Mouse (Mus musculus) neural tube, embryonic 12.5 days (tissue): ENCODE measurements at regions not wholly inside any gene's neighbourhood (a gene's known extent, or its start where the extent isn't known, plus 50 kb on each side); places are given as distances from the start of the nearest gene placed in this dataset.

ENCODE experiments used
- ATAC-seq: fragments of 200-750 bp; cut with Nextera tagmentation; 2 replicates; pipeline ENCODE4 v1.8.0; 2017; ENCODE audit warnings: low read depth, mild to moderate bottlenecking, moderate TSS enrichment, moderate library complexity; ENCODE audit not compliant: low FRiP score
- H3K27ac ChIP-seq: fragments of 300-500 bp; sonication (generic); 2 replicates; pipeline ENCODE4 v1.5.1; 2016
- H3K27me3 ChIP-seq: fragments of 300-500 bp; sonication (generic); replicated peaks from 2 replicates; pipeline ENCODE4 v1.6.1; 2016; ENCODE audit warnings: mild to moderate bottlenecking
- H3K36me3 ChIP-seq: fragments of 300-500 bp; sonication (generic); 2 replicates; pipeline ENCODE4 v1.6.1; 2016; ENCODE audit warnings: mild to moderate bottlenecking
- H3K4me1 ChIP-seq: fragments of 300-500 bp; sonication (generic); 2 replicates; pipeline ENCODE4 v1.6.1; 2016
- H3K4me2 ChIP-seq: fragments of 300-500 bp; sonication (generic); replicated peaks from 2 replicates; pipeline ENCODE4 v1.6.1; 2016; ENCODE audit warnings: mild to moderate bottlenecking
- H3K4me3 ChIP-seq: fragments of 300-500 bp; sonication (generic); 2 replicates; pipeline ENCODE4 v1.5.1; 2016
- H3K9ac ChIP-seq: fragments of 300-500 bp; sonication (generic); 2 replicates; pipeline ENCODE4 v1.6.1; 2016; ENCODE audit warnings: mild to moderate bottlenecking
- H3K9me3 ChIP-seq: fragments of 300-500 bp; sonication (generic); 2 replicates; pipeline ENCODE4 v1.6.1; 2016; ENCODE audit warnings: mild to moderate bottlenecking
- WGBS: fragments of 180-500 bp; shearing (Covaris S2); methylation state at CpG from one replicate; pipeline ENCODE4 v1.1.7; 2016; 5-methylcytosine and 5-hydroxymethylcytosine counted together

DNA sequence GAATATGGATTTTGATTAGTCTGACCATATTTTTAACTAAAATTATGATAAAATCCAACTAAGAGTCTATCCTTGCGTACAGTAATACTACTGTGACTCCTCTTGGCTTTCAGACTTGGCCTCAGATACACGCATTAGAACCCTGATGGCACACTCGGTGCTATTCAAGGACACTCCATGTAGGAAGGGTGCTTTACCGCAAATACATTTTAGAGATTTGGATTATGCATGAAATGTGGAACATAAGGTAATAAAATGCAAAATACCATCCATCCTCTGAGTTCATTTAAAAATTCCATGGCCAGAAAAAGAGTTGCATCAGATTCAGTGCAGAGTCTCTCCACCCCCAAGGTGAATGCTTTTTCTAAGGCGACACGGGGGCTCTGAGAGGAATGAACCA lies 157.7 kb upstream of the Clec14a start:
- Histone ChIP-seq H3K27ac (no peak overlapping the region), H3K4me2 (no peak overlapping the region), H3K4me3 (no peak overlapping the region), H3K36me3 (no peaks in the 10 kb centered on the region), H3K9me3 (no peaks in the 10 kb centered on the region), H3K27me3 (no peaks in the 10 kb centered on the region), H3K4me1 (no peaks in the 10 kb centered on the region), H3K9ac (no peak overlapping the region)
- WGBS, result 86% methylated on average over 6 of the region's 6 CpGs
- ATAC-seq, result no peak

DNA sequence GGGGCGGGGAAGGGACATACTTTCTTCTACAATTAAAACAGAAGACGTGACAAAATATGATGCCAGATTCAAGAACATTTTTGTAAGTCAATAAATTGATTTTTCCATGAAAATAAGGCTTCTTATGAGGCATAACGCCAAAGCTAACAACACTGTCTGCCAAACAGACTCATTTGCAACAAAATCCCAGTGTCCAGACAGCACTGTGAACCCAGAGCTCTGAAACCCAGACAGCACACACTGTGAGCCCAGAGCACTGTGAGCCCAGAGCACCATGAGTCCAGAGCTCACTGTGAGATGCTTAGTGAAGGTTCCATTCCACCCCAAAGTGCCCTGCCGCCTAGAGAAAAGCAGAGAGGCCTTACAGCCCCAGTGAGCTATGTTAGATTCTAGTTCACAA lies 156.9 kb upstream of the Clec14a start:
- H3K36me3 ChIP-seq, result no peaks in the 10 kb centered on the region
- ATAC-seq, result no peak
- H3K4me2 ChIP-seq, result no peak overlapping the region
- no peak overlapping the region for H3K4me3 ChIP-seq
- H3K9ac ChIP-seq, result no peak overlapping the region
- 79% methylated on average over 4 of the region's 4 CpGs for WGBS
- no peaks in the 10 kb centered on the region for H3K9me3 ChIP-seq
- H3K27me3 ChIP-seq, result no peaks in the 10 kb centered on the region
- H3K4me1 ChIP-seq, result no peaks in the 10 kb centered on the region
- H3K27ac ChIP-seq, result no peak overlapping the region

DNA sequence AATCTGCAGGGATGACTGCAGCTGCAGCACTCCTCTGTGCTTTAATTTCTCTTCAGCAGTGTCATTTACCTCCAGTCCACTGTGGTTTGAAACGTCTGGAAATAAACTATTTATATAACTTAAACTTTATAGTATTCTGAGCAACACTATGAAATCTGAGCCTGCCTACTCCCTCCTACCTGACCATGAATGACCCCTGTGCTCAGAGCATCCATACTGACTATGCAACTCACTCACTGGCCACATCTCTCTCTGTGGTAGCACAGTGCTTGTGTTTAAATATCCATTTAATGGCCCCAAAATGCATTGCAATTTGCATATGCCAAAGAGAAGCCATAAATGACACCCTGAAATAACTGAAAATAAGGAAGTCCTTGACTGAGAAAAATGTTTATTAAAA lies 154.5 kb upstream of the Clec14a start:
- Histone ChIP-seq H3K9ac (no peak overlapping the region), H3K4me2 (no peak overlapping the region), H3K27me3 (no peaks in the 10 kb centered on the region), H3K27ac (no peak overlapping the region), H3K9me3 (no peaks in the 10 kb centered on the region), H3K4me1 (no peaks in the 10 kb centered on the region), H3K4me3 (no peak overlapping the region), H3K36me3 (no peaks in the 10 kb centered on the region)
- WGBS, result 34% methylated on average over 1 of the region's 1 CpGs
- no peak for ATAC-seq

DNA sequence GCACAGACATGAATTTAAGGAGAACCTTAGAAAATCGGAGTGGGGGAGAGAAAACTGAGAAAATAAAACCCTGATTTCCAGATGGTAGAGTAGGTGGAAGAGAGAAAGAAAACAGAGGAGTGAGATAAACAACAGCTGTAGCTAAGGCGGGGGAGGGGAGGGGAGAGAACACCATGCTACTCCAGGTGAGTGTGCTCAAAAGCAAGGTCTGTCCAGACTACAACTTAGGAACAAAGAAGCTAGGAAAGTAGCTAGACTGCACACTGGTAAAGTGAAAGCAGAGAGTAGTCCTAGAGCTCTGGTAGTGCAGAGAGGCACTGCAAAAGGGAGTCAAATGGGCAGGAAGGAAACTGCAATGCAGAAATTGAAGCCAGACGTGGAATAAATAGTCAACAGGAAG lies 132.8 kb upstream of the Clec14a start:
- 69% methylated on average over 3 of the region's 3 CpGs for WGBS
- Histone ChIP-seq H3K27me3 (no peaks in the 10 kb centered on the region), H3K27ac (no peak overlapping the region), H3K9ac (no peak overlapping the region), H3K4me2 (no peak overlapping the region), H3K36me3 (no peaks in the 10 kb centered on the region), H3K9me3 (no peaks in the 10 kb centered on the region), H3K4me1 (no peaks in the 10 kb centered on the region), H3K4me3 (no peak overlapping the region)
- ATAC-seq, result no peak

DNA sequence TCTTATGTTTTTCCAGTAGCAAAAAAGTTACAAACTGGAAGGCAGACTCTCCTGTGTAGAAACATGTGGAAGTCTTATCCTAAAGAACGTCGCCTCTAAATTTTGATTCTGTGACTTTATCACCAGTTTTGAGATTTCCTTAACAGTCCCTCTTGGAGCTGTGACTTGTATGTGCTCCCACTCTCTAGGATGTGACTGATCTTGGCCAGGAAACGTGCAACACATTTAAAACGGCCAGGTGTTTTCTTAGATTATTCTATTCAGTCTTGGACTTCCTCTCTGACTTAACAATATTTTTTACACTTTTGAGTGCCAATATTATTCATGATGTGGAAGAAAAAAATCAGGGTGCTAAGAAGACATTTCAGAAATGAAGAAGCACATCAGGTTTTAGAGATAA lies 91.2 kb upstream of the Clec14a start:
- Histone ChIP-seq H3K4me3 (no peak overlapping the region), H3K4me1 (no peaks in the 10 kb centered on the region), H3K36me3 (no peaks in the 10 kb centered on the region), H3K27me3 (no peaks in the 10 kb centered on the region), H3K9me3 (no peaks in the 10 kb centered on the region), H3K4me2 (no peak overlapping the region), H3K27ac (no peak overlapping the region), H3K9ac (no peak overlapping the region)
- ATAC-seq, result no peak
- 92% methylated on average over 4 of the region's 4 CpGs for WGBS

DNA sequence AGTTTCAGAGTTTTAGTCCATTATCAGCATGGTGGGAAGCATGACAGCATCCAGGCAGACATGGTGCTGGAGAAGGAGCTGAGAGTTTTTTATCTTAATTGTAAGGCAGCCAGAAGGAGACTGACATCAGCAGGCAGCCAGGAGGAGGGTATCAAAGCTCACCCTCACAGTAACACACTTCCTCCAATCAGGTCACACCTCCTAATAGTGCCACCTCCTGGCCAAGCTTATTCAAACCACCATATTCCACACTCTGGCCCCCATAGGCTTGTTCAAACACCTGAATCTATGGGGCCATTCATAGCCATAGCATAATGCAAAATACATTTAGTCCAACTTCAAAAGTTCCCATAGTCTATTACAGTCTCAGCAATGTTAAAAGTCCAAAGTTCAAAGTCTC lies 65.1 kb upstream of the Clec14a start:
- Histone ChIP-seq H3K27ac (no peak overlapping the region), H3K27me3 (no peaks in the 10 kb centered on the region), H3K9me3 (no peaks in the 10 kb centered on the region), H3K36me3 (no peaks in the 10 kb centered on the region), H3K4me3 (no peak overlapping the region), H3K4me2 (no peak overlapping the region), H3K4me1 (no peaks in the 10 kb centered on the region), H3K9ac (no peak overlapping the region)
- ATAC-seq, result no peak

DNA sequence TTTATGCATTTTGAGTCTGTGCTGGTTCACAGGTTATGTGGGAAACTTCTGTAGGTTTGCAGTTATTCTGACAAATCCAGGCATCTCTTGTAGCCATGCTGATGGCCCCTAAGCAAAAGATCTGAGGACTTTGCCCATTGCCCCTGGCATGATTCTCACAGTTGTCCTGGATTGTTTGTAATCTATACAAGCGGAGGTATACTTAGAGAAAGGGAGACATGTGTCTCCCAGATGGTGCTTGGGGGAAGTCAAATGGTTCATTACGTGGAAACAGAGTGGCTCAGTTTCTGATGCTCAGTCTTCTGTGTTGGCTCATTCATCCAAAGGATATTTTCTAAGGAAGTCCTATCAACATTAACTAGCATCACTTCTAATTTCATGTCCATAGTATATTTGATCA lies 60.8 kb upstream of the Clec14a start:
- Histone ChIP-seq H3K4me1 (no peaks in the 10 kb centered on the region), H3K4me2 (no peak overlapping the region), H3K9me3 (no peaks in the 10 kb centered on the region), H3K9ac (no peak overlapping the region), H3K27ac (no peak overlapping the region), H3K4me3 (no peak overlapping the region), H3K27me3 (no peaks in the 10 kb centered on the region), H3K36me3 (no peaks in the 10 kb centered on the region)
- no peak for ATAC-seq
- WGBS, result 53% methylated on average over 2 of the region's 2 CpGs

DNA sequence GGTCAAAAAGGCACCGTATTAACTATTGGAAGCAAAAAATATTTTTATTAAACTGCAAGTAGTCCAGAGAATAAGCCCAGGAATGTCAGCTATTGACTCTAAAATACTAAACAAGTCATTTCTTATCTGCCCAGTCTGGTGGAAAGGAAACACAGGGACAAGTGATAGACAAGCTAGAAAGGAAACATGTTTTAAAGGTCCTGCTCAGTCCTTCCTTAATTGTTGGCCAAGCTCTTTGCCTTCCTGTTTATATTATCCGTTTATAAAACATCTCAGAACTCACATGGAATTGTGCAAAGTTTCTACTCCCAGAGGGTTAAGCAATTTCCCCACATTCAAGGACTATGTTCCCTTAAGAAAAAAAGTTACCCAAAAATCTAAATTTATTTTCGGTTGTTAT lies 54.9 kb upstream of the Clec14a start:
- no peak overlapping the region for H3K9ac ChIP-seq
- H3K36me3 ChIP-seq, result no peaks in the 10 kb centered on the region
- H3K4me1 ChIP-seq, result no peaks in the 10 kb centered on the region
- no peaks in the 10 kb centered on the region for H3K9me3 ChIP-seq
- no peak overlapping the region for H3K4me2 ChIP-seq
- no peak overlapping the region for H3K27ac ChIP-seq
- WGBS, result 85% methylated on average over 3 of the region's 3 CpGs
- no peaks in the 10 kb centered on the region for H3K27me3 ChIP-seq
- no peak for ATAC-seq
- no peak overlapping the region for H3K4me3 ChIP-seq
